In genomic region chr17:71474128-71474527, GRCm38 (mm10) we compare ENCODE assay signal across 8 mouse cellular contexts. TPM values are rescaled to one million over a fixed set of nuclear protein-coding genes. Genes with fewer than 3 reads are reported as not detected.
DNase-seq lines count a peak whose midpoint lies in the region; ATAC-seq and TF ChIP-seq lines count a peak whose summit lies in the region.

No protein-coding gene starts in this region.

- peak overlapping the region; percentile 99 for H3K4me3 ChIP-seq in layer of hippocampus, adult 2 months
- peak overlapping the region; percentile 96 for H3K4me3 ChIP-seq in forebrain, postnatal 0 days (ENCODE audit: low read depth, low read length)
- H3K4me3 ChIP-seq in midbrain, embryonic 11.5 days (ENCODE audit: low read depth, low read length) = peak overlapping the region; percentile 87

- ATAC-seq in forebrain, postnatal 0 days = no peak
- no peak for ATAC-seq in midbrain, embryonic 11.5 days (ENCODE audit: low FRiP score)

- H3K27me3 ChIP-seq in forebrain, postnatal 0 days (ENCODE audit: insufficient read depth, low read length) = no peaks in the 10 kb centered on the region
- H3K27me3 ChIP-seq in midbrain, embryonic 11.5 days (ENCODE audit: control insufficient read depth, insufficient read depth, low read length) = no peaks in the 10 kb centered on the region

- H3K36me3 ChIP-seq in forebrain, postnatal 0 days (ENCODE audit: insufficient read depth) = no peaks in the 10 kb centered on the region
- no peaks in the 10 kb centered on the region for H3K36me3 ChIP-seq in midbrain, embryonic 11.5 days (ENCODE audit: control insufficient read depth, insufficient read depth, low read length)

- DNase-seq in layer of hippocampus, adult 2 months (ENCODE audit: low spot score in 2 of 2) = no peak
- no peak for DNase-seq in layer of hippocampus, adult 11-12 months (ENCODE audit: low spot score)
- DNase-seq in T-cell, adult 2 months (ENCODE audit: low spot score) = peak; percentile 40
- DNase-seq in forebrain, postnatal 0 days = no peak
- DNase-seq in midbrain, embryonic 11.5 days (ENCODE audit: low spot score, missing footprints) = no peak
- DNase-seq in testis, postnatal 14 days (ENCODE audit: low spot score) = no peak
- DNase-seq in spleen, postnatal 4 days (ENCODE audit: low spot score in 2 of 2) = no peak
- DNase-seq in layer of hippocampus, postnatal 10 days (ENCODE audit: low spot score in 2 of 2) = no peak

- no peak overlapping the region for H3K27ac ChIP-seq in layer of hippocampus, adult 2 months
- no peak overlapping the region for H3K27ac ChIP-seq in forebrain, postnatal 0 days (ENCODE audit: low read depth, low read length)
- H3K27ac ChIP-seq in midbrain, embryonic 11.5 days (ENCODE audit: low read depth, low read length) = no peak overlapping the region

- peaks cover 18% of the 10 kb centered on the region for H3K4me1 ChIP-seq in forebrain, postnatal 0 days (ENCODE audit: insufficient read depth)
- H3K4me1 ChIP-seq in midbrain, embryonic 11.5 days (ENCODE audit: control insufficient read depth, insufficient read depth, low read length) = peaks cover 7% of the 10 kb centered on the region

- 17% methylated on average over 8 of the region's 8 CpGs for whole genome bisulfite sequencing in forebrain, postnatal 0 days
- WGBS in midbrain, embryonic 11.5 days = 17% methylated on average over 8 of the region's 8 CpGs

- TF ChIP-seq CTCF in layer of hippocampus, adult 2 months (conservative IDR thresholded peaks at IDR 0.05) = no peak
- TF ChIP-seq CTCF in forebrain, postnatal 0 days (IDR thresholded peaks at IDR 0.05; ENCODE audit: low read depth) = no peak

- peak overlapping the region; percentile 84 for H3K4me2 ChIP-seq in forebrain, postnatal 0 days (ENCODE audit: low read depth)
- H3K4me2 ChIP-seq in midbrain, embryonic 11.5 days = peak overlapping the region; percentile 64

- H3K9me3 ChIP-seq in forebrain, postnatal 0 days (ENCODE audit: low read length) = no peaks in the 10 kb centered on the region
- H3K9me3 ChIP-seq in midbrain, embryonic 11.5 days (ENCODE audit: control insufficient read depth, low read length) = no peaks in the 10 kb centered on the region

- H3K9ac ChIP-seq in forebrain, postnatal 0 days = peak overlapping the region; percentile 95
- peak overlapping the region; percentile 97 for H3K9ac ChIP-seq in midbrain, embryonic 11.5 days (ENCODE audit: low read length)

RNA-seq across cellular contexts. Expression of gene Smchd1, which starts 1.0 kb away (rescaled TPM):
- total RNA-seq in layer of hippocampus, adult 2 months (2021) = 10 to 100 TPM; 34.6 to 40.0 TPM
- total RNA-seq in forebrain, postnatal 0 days (2014; rRNA removed) = 52.2 and 58.7 TPM in 2 replicates
- polyA plus RNA-seq in forebrain, postnatal 0 days (2015; fragmentation: Nextera tagmentation; extraction: Ambion mirVana) = 24.8 and 35.4 TPM in 2 replicates
- polyA plus RNA-seq in midbrain, embryonic 11.5 days (2014; fragmentation: Nextera tagmentation; extraction: Ambion mirVana) = 71.0 and 76.1 TPM in 2 replicates
- total RNA-seq in layer of hippocampus, postnatal 10 days (2021) = 10 to 100 TPM; 29.0 to 37.1 TPM

RNA-seq across cellular contexts. Expression of gene Gm4707, which starts 14.4 kb away (rescaled TPM):
- 1 to 10 TPM; 1.3 to 2.6 TPM for total RNA-seq in layer of hippocampus, adult 2 months (2021)
- 1.2 and 2.8 TPM in 2 replicates for total RNA-seq in forebrain, postnatal 0 days (2014; rRNA removed)
- polyA plus RNA-seq in forebrain, postnatal 0 days (2015; fragmentation: Nextera tagmentation; extraction: Ambion mirVana) = 0.65 and 2.1 TPM in 2 replicates
- 1.5 and 2.0 TPM in 2 replicates for polyA plus RNA-seq in midbrain, embryonic 11.5 days (2014; fragmentation: Nextera tagmentation; extraction: Ambion mirVana)
- total RNA-seq in layer of hippocampus, postnatal 10 days (2021) = 1 to 10 TPM; 2.1 to 4.0 TPM

RNA-seq across cellular contexts. Expression of gene Ndc80, which starts 52.5 kb away (rescaled TPM):
- under 1 TPM; 0.49 to 0.90 TPM for total RNA-seq in layer of hippocampus, adult 2 months (2021)
- total RNA-seq in forebrain, postnatal 0 days (2014; rRNA removed) = 3.2 and 4.0 TPM in 2 replicates
- polyA plus RNA-seq in forebrain, postnatal 0 days (2015; fragmentation: Nextera tagmentation; extraction: Ambion mirVana) = 4.8 and 5.7 TPM in 2 replicates
- 65.6 and 71.3 TPM in 2 replicates for polyA plus RNA-seq in midbrain, embryonic 11.5 days (2014; fragmentation: Nextera tagmentation; extraction: Ambion mirVana)
- 1 to 10 TPM; 2.2 TPM for total RNA-seq in layer of hippocampus, postnatal 10 days (2021)
